Mouse (Mus musculus) hindbrain, embryonic 16.5 days (tissue): ENCODE data around the gene Phf19. TPM values are rescaled to one million over a fixed set of nuclear protein-coding genes. Genes with fewer than 3 reads are reported as not detected.
A peak's percentile ranks its signal among the peaks of the same experiment; 100 is the strongest.

Experiments
- ATAC-seq: fragments of 200-750 bp; cut with Nextera tagmentation; 2 replicates; pipeline ENCODE4 v1.8.0; 2017; ENCODE audit warnings: moderate TSS enrichment, moderate library complexity
- H3K27ac ChIP-seq: fragments of 300-500 bp; sonication (generic); 2 replicates; pipeline ENCODE4 v1.5.1; 2014; ENCODE audit warnings: low read depth, mild to moderate bottlenecking, control low read depth, low read length, moderate library complexity
- H3K27me3 ChIP-seq: fragments of 300-500 bp; sonication (generic); replicated peaks from 2 replicates; pipeline ENCODE4 v1.6.1; 2014; ENCODE audit warnings: low read length; ENCODE audit not compliant: control insufficient read depth, insufficient read depth
- H3K36me3 ChIP-seq: fragments of 300-500 bp; sonication (generic); 2 replicates; pipeline ENCODE4 v1.6.1; 2014; ENCODE audit warnings: mild to moderate bottlenecking, low read length, moderate library complexity, mixed read lengths; ENCODE audit not compliant: control insufficient read depth, insufficient read depth
- H3K4me1 ChIP-seq: fragments of 300-500 bp; sonication (generic); 2 replicates; pipeline ENCODE4 v1.6.1; 2014; ENCODE audit warnings: low read depth, low read length; ENCODE audit not compliant: control insufficient read depth, insufficient read depth
- H3K4me2 ChIP-seq: fragments of 300-500 bp; sonication (generic); 2 replicates; pipeline ENCODE4 v1.6.1; 2014; ENCODE audit warnings: mild to moderate bottlenecking, low read length, control low read depth, moderate library complexity
- H3K4me3 ChIP-seq: fragments of 300-500 bp; sonication (generic); 2 replicates; pipeline ENCODE4 v1.5.1; 2014; ENCODE audit warnings: mild to moderate bottlenecking, low read length, control low read depth, moderate library complexity
- H3K9ac ChIP-seq: fragments of 300-500 bp; sonication (generic); 2 replicates; pipeline ENCODE4 v1.6.1; 2014; ENCODE audit warnings: low read depth, mild to moderate bottlenecking, control low read depth, low read length, moderate library complexity
- H3K9me3 ChIP-seq: fragments of 300-500 bp; sonication (generic); 2 replicates; pipeline ENCODE4 v1.6.1; 2014; ENCODE audit warnings: mild to moderate bottlenecking, low read length, moderate library complexity; ENCODE audit not compliant: control insufficient read depth
- WGBS: fragments of 180-500 bp; shearing (Covaris S2); extraction: QIAGEN DNeasy Blood & Tissue Kit; methylation state at CpG from one replicate; pipeline ENCODE4 v1.1.7; 2014; 5-methylcytosine and 5-hydroxymethylcytosine counted together
- polyA plus RNA-seq: library from polyadenylated mRNA; unstranded; fragments of >200 nt; fragmentation: Nextera tagmentation; extraction: Ambion mirVana; gene quantifications from 2 replicates; pipeline ENCODE4 v1.2.1, GENCODE M21; 2015

Phf19 gene
- 2.2 and 2.7 TPM in 2 replicates for polyA plus RNA-seq

- H3K27me3 ChIP-seq, result peaks cover 10% of the 10 kb centered on the region
- under 1% methylated on average over 55 of the region's 64 CpGs for WGBS
- no peak within 1 kb of the TSS for H3K27ac ChIP-seq
- peak within 1 kb of the TSS; percentile 71 for H3K9ac ChIP-seq
- peak within 1 kb of the TSS; percentile 97 for H3K4me2 ChIP-seq
- H3K9me3 ChIP-seq, result no peaks in the 10 kb centered on the region
- H3K4me1 ChIP-seq, result peaks cover 17% of the 10 kb centered on the region
- ATAC-seq, result peak; percentile 62
- no peaks in the 10 kb centered on the region for H3K36me3 ChIP-seq
- peak within 1 kb of the TSS; percentile 62 for H3K4me3 ChIP-seq
These were observed at the start of gene Phf19 for GRCm38 (mm10) chr2:34913218-34914068. Phf19 (minus strand) TSS chr2:34914026.

DNA sequence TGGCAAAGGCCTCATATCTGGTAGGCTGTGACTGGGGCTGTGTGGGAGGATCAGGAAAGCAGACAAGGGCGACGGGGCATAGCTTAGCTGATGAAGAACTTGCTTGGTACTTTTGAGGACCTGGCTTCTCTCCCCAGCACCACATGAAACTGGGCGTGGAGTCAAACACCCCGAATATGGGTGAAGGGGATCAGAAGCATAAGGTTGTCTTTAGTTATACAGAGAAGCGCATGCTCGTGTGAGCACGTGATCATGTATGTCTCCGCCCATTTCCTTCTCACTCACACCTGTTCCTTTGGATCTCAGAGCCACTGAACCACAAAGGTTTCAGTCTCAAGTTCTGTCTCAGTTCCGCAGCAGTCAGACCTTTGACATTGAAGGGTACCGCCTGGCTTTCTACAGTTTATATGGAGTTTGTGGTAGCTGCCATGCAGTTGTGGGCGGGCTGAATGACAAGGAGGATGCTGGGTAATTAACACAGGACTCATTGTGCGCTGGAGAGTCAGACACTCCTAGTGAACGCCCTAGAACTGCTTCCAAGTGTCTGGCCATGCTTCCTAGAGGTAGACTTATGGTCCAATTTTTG is 49.6 kb upstream of the Phf19 start:
- no peak overlapping the region for H3K9ac ChIP-seq
- no peaks in the 10 kb centered on the region for H3K27me3 ChIP-seq
- ATAC-seq, result no peak
- peaks cover 2% of the 10 kb centered on the region; the same call in 1 of the 2 replicates for H3K4me1 ChIP-seq
- H3K4me3 ChIP-seq, result no peak overlapping the region
- no peak overlapping the region for H3K4me2 ChIP-seq
- H3K27ac ChIP-seq, result no peak overlapping the region
- no peaks in the 10 kb centered on the region for H3K36me3 ChIP-seq
- no peaks in the 10 kb centered on the region for H3K9me3 ChIP-seq
- WGBS, result 84% methylated on average over 13 of the region's 13 CpGs

DNA sequence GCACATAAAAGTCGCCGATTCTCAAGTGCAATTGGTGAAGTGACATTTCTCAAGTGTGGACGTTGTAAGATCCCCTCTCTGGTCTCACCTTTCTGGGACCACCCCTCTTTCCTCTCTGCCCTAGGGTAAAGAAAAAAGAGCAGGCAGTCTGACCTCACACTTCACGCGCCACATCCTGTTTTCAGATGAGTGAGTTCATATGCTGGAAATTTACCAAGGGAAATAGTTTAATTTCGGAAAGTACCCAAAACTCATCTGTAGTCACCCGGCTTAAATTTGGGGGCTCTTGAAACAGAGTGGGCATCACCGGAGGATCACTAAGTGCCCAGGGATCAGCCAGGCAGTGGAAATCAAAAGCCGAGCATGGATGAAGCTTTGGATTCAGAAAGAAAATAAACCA is 49.1 kb upstream of the Phf19 start:
- no peaks in the 10 kb centered on the region for H3K27me3 ChIP-seq
- no peak overlapping the region for H3K4me2 ChIP-seq
- H3K4me1 ChIP-seq, result peaks cover 2% of the 10 kb centered on the region; the same call in 1 of the 2 replicates
- H3K9me3 ChIP-seq, result no peaks in the 10 kb centered on the region
- no peak overlapping the region for H3K27ac ChIP-seq
- H3K9ac ChIP-seq, result no peak overlapping the region
- WGBS, result 87% methylated on average over 9 of the region's 9 CpGs
- no peak overlapping the region for H3K4me3 ChIP-seq
- no peaks in the 10 kb centered on the region for H3K36me3 ChIP-seq
- no peak for ATAC-seq

DNA sequence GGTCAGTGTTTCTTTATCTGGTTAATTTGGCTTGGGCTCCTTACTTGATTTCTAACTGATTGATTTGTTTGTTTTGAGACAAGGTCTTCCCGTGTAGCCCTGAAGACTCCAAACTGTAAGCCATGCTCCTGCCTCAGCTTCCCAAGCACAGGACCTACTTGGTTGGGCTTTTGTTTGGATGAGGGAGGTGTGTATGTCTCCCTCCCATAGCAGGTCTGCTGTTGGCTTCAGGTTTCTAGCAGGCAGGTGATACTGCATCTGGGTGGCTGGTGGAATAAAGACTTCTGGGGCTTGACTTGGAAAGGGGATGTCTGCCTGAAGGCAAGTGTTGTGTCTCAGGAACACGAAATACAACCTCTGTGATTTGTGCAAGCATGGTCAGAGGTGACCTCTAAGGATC is 48.4 kb upstream of the Phf19 start:
- no peak overlapping the region for H3K27ac ChIP-seq
- H3K4me1 ChIP-seq, result peaks cover 2% of the 10 kb centered on the region; the same call in 1 of the 2 replicates
- H3K4me3 ChIP-seq, result no peak overlapping the region
- H3K9me3 ChIP-seq, result no peaks in the 10 kb centered on the region
- no peak overlapping the region for H3K4me2 ChIP-seq
- ATAC-seq, result no peak
- WGBS, result 72% methylated on average over 2 of the region's 2 CpGs
- H3K9ac ChIP-seq, result no peak overlapping the region
- H3K36me3 ChIP-seq, result no peaks in the 10 kb centered on the region
- no peaks in the 10 kb centered on the region for H3K27me3 ChIP-seq

- ATAC-seq, result peak; percentile 64; the same call in 1 of the 2 replicates
- Histone ChIP-seq H3K9ac (peak within 1 kb of the TSS; percentile 48; the same call in 1 of the 2 replicates), H3K27ac (no peak within 1 kb of the TSS), H3K4me1 (peaks cover 2% of the 10 kb centered on the region; the same call in 1 of the 2 replicates), H3K4me2 (peak within 1 kb of the TSS; percentile 50), H3K4me3 (peak within 1 kb of the TSS; percentile 25), H3K9me3 (no peaks in the 10 kb centered on the region), H3K36me3 (no peaks in the 10 kb centered on the region), H3K27me3 (no peaks in the 10 kb centered on the region)
- 22% methylated on average over 20 of the region's 20 CpGs for WGBS
These were observed 47.7 kb upstream of the Phf19 start, which contains the start of gene Traf1 for GRCm38 (mm10) chr2:34961481-34962036. Traf1 (minus strand) TSS chr2:34961772.

DNA sequence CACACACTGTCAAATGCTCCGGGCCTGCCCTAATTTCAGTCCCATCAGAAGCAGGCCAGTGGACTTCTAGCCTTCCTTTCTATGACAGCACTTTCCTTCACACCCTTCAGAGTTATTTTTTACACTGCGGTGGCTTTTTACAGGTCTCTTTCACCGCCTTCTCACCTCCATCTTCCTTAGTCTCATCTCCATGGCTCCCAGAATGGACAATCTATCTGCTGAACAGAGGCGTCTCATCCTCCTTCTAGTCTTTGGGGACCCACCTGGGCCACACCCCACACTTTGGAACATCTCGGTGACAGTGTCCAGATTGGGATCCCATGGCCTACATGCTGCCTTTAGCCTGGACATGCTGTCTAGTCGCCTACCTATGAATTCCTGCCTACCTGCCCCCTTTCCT is 47.1 kb upstream of the Phf19 start:
- no peaks in the 10 kb centered on the region for H3K27me3 ChIP-seq
- H3K4me2 ChIP-seq, result peak overlapping the region; percentile 50
- no peak for ATAC-seq
- no peak overlapping the region for H3K27ac ChIP-seq
- H3K9ac ChIP-seq, result 0 out of 2 replicates have a peak overlapping the region, but pooled peaks have one; percentile 48
- H3K4me1 ChIP-seq, result peaks cover 2% of the 10 kb centered on the region; the same call in 1 of the 2 replicates
- peak overlapping the region; percentile 25 for H3K4me3 ChIP-seq
- WGBS, result 70% methylated on average over 6 of the region's 6 CpGs
- no peaks in the 10 kb centered on the region for H3K9me3 ChIP-seq
- H3K36me3 ChIP-seq, result no peaks in the 10 kb centered on the region

GRCm38 (mm10) chr2:34960466-34960865 is 46.6 kb upstream of the Phf19 start:
- Histone ChIP-seq H3K9me3 (no peaks in the 10 kb centered on the region), H3K36me3 (no peaks in the 10 kb centered on the region), H3K27ac (no peak overlapping the region), H3K4me2 (no peak overlapping the region), H3K4me3 (no peak overlapping the region), H3K9ac (no peak overlapping the region), H3K4me1 (peaks cover 2% of the 10 kb centered on the region; the same call in 1 of the 2 replicates), H3K27me3 (no peaks in the 10 kb centered on the region)
- no peak for ATAC-seq
- 78% methylated on average over 5 of the region's 5 CpGs for WGBS

DNA sequence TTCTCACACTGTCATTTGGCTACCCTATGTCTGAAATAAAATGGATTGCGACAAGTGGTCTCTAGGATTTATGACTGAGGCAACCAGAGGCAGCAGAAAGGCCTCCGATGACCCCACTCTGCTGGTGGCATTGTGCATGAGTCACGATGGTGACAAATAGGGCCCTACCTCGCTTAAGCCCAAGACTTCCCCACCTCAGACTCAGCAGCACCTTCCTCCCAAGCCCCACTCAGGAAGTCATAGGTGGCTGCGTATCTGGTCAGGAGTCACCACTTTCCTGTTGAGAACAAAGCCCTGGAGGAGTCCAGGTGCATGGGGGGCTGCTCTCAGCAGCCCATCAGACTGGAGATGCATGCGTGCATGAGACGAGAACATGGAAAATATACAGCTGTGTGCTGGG is 44.8 kb upstream of the Phf19 start:
- Histone ChIP-seq H3K27me3 (no peaks in the 10 kb centered on the region), H3K27ac (no peak overlapping the region), H3K36me3 (no peaks in the 10 kb centered on the region), H3K4me2 (no peak overlapping the region), H3K4me3 (no peak overlapping the region), H3K9me3 (no peaks in the 10 kb centered on the region), H3K9ac (no peak overlapping the region), H3K4me1 (peaks cover 2% of the 10 kb centered on the region; the same call in 1 of the 2 replicates)
- WGBS, result 93% methylated on average over 7 of the region's 7 CpGs
- ATAC-seq, result no peak

GRCm38 (mm10) chr2:34958036-34958435 is 44.2 kb upstream of the Phf19 start:
- peaks cover 2% of the 10 kb centered on the region; the same call in 1 of the 2 replicates for H3K4me1 ChIP-seq
- no peak for ATAC-seq
- no peak overlapping the region for H3K4me2 ChIP-seq
- WGBS, result 85% methylated on average over 7 of the region's 7 CpGs
- H3K27me3 ChIP-seq, result no peaks in the 10 kb centered on the region
- no peaks in the 10 kb centered on the region for H3K9me3 ChIP-seq
- no peaks in the 10 kb centered on the region for H3K36me3 ChIP-seq
- no peak overlapping the region for H3K9ac ChIP-seq
- H3K27ac ChIP-seq, result no peak overlapping the region
- H3K4me3 ChIP-seq, result no peak overlapping the region
